Comparison of ENCODE assay signal across 30 mouse cellular contexts in the genomic region with DNA sequence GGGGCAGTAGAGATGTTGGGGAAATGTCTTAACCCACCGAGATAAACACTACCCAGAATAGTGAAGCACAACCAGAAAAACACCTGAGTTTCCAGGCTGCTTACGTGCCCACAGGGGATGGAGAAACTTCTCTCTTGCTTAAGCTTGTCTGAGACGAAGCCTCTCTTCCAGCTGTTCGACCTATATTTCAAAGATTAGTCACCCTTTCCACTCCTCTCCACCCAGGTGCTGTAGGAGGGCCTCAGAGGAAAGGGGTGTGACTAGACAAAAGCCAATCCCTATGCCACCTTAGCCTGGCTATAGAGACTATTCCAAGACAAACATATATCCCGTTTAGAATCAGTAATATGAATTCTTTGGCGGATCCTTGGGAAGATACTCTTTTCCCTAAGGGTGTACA. TPM values are rescaled to one million over a fixed set of nuclear protein-coding genes. Genes with fewer than 3 reads are reported as not detected.
"Had no signal": no experiment of that assay in that cellular context is flagged by ENCODE, and none has a peak within 500 bp of the region (broad histone marks: within the 10 kb centered on the region; RNA-seq: fewer than 3 reads in every experiment).

No protein-coding gene starts in this region.

- H3K4me3 ChIP-seq: gastrocnemius, adult 2 months; heart, adult 2 months; heart, embryonic 13.5 days; heart, embryonic 15.5 days; hindbrain, embryonic 10.5 days; hindbrain, embryonic 12.5 days; kidney, embryonic 15.5 days; limb, embryonic 13.5 days; limb, embryonic 15.5 days; liver, embryonic 12.5 days had no signal

- H3K27ac ChIP-seq: gastrocnemius, adult 2 months; heart, adult 2 months; heart, embryonic 13.5 days; heart, embryonic 15.5 days; hindbrain, embryonic 10.5 days; hindbrain, embryonic 12.5 days; hindbrain, embryonic 14.5 days; kidney, embryonic 15.5 days; kidney, postnatal 0 days; limb, embryonic 13.5 days; limb, embryonic 15.5 days; liver, embryonic 12.5 days had no signal

- H3K4me2 ChIP-seq: heart, embryonic 11.5 days; heart, embryonic 13.5 days; heart, embryonic 15.5 days; hindbrain, embryonic 12.5 days; hindbrain, embryonic 14.5 days; kidney, embryonic 15.5 days; limb, embryonic 13.5 days; limb, embryonic 15.5 days; liver, embryonic 12.5 days had no signal

- H3K27me3 ChIP-seq: heart, embryonic 15.5 days; hindbrain, embryonic 12.5 days; kidney, embryonic 15.5 days had no signal

- H3K36me3 ChIP-seq: heart, embryonic 13.5 days; heart, embryonic 15.5 days; hindbrain, embryonic 10.5 days; hindbrain, embryonic 12.5 days; kidney, embryonic 15.5 days; limb, embryonic 13.5 days; limb, embryonic 15.5 days; liver, embryonic 12.5 days had no signal

- H3K9ac ChIP-seq: heart, embryonic 13.5 days; heart, embryonic 15.5 days; hindbrain, embryonic 12.5 days; hindbrain, embryonic 14.5 days; kidney, embryonic 15.5 days; limb, embryonic 13.5 days; limb, embryonic 15.5 days; liver, embryonic 12.5 days had no signal

- ATAC-seq: hindbrain, embryonic 16.5 days; intestine, embryonic 16.5 days; liver, embryonic 12.5 days had no signal

- H3K9me3 ChIP-seq: heart, embryonic 13.5 days; heart, embryonic 15.5 days; hindbrain, embryonic 10.5 days; hindbrain, embryonic 12.5 days; kidney, embryonic 15.5 days; limb, embryonic 13.5 days; limb, embryonic 15.5 days; liver, embryonic 12.5 days had no signal

- DNase-seq: gastrocnemius, adult 2 months; gastrocnemius, postnatal 25 days; heart, adult 11 months; heart, adult 2 months; kidney, adult 11 months; layer of hippocampus, adult 9-11 months; layer of hippocampus, postnatal 36 days had no signal

- H3K4me1 ChIP-seq: heart, embryonic 13.5 days; heart, embryonic 15.5 days; hindbrain, embryonic 10.5 days; hindbrain, embryonic 12.5 days; kidney, embryonic 15.5 days; limb, embryonic 13.5 days; limb, embryonic 15.5 days; liver, embryonic 12.5 days had no signal

RNA-seq across cellular contexts. Expression of a gene that starts 55.7 kb away (rescaled TPM):
- total RNA-seq: heart, postnatal 4 days; layer of hippocampus, adult 18-20 months; layer of hippocampus, adult 8-10 months; layer of hippocampus, postnatal 36 days; left cerebral cortex, adult 18-20 months; left cerebral cortex, adult 8-10 months; left cerebral cortex, postnatal 10 days; left cerebral cortex, postnatal 25 days had no signal
- polyA plus RNA-seq: frontal cortex, adult 2 months; hindbrain, embryonic 10.5 days; limb, embryonic 11.5 days; limb, embryonic 13.5 days; limb, embryonic 15.5 days; liver, adult 2 months; liver, embryonic 12.5 days had no signal
